Mouse (Mus musculus) testis, postnatal 10 days (tissue): ENCODE measurements around the gene Tmem132a.

Source experiments
- DNase-seq: peaks from one replicate; pipeline ENCODE4 v3.0.0; 2021; ENCODE audit warnings: low spot score

Gene Tmem132a

DNA sequence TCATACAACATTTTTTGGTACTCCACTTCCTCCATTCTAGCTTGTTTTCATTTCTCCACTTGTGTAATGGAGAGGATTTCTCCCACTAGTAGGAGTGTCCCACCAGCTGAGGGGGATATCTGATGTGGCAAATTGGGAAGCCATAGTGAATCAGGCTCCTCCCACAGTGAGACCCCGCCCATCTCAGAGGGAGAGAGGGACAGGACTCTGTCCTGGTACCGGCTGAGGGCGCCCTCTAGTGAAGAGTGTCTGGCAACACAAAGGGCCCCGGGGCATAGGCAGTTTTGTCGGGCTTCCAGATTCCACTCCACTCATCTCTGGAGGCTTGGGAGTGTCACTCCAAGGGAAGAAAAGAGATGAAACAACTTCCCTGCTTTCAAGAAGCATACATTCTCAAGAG, 38.3 kb downstream of the Tmem132a start:
- peak; percentile 89 for DNase-seq

GRCm38 (mm10) chr19:10829436-10830175, 40.1 kb downstream of the Tmem132a start, which contains the start of gene Cd6:
Gene Cd6, minus strand, starts transcription at chr19:10830058.
- no peak for DNase-seq

GRCm38 (mm10) chr19:10828321-10828720, 41.4 kb downstream of the Tmem132a start:
- no peak for DNase-seq

GRCm38 (mm10) chr19:10824061-10824460, 45.7 kb downstream of the Tmem132a start:
- DNase-seq, result no peak

DNA sequence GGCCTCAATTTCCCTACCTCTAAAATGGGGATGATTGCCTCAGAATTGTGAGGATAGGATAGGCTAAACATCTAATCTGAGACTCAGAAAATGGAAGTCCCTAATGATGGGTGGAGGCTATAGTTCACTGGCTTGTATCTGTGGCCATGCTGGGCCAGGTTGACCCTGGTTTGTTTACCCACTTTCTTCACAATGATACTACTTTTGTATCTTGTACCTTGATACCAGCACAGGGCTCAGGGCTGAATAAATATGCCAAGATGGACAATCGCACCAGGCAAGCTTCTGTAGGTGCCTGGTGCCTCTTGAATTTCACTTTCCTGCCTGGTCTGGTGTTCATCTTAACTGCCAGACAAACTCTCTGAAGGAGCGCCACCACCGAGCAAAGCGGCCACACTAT, 47.2 kb downstream of the Tmem132a start:
- DNase-seq, result no peak

- DNase-seq, result no peak
Observed at GRCm38 (mm10) chr19:10821319-10821718, 48.4 kb downstream of the Tmem132a start.

- no peak for DNase-seq
Observed at GRCm38 (mm10) chr19:10818217-10818946, 51.4 kb downstream of the Tmem132a start.

DNA sequence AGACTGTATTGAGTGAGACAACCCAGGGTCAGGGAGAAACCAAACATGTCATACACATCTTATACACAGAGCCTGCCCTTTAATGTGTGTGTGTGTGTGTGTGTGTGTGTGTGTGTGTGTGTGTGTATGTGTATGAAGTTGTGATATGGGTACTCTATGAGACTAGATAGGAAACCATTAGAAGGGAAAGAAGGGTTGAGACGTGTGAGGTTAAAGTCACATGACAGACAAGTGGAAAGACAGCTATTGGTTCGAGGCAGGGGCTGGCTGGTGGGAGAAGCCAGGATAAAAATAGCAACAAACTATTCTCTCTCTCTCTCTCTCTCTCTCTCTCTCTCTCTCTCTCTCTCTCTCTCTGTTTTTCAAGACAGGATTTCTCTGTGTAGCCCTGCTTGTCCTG, 53.3 kb downstream of the Tmem132a start:
- DNase-seq, result no peak

- no peak for DNase-seq
Observed at GRCm38 (mm10) chr19:10815871-10816270, 53.9 kb downstream of the Tmem132a start.

DNA sequence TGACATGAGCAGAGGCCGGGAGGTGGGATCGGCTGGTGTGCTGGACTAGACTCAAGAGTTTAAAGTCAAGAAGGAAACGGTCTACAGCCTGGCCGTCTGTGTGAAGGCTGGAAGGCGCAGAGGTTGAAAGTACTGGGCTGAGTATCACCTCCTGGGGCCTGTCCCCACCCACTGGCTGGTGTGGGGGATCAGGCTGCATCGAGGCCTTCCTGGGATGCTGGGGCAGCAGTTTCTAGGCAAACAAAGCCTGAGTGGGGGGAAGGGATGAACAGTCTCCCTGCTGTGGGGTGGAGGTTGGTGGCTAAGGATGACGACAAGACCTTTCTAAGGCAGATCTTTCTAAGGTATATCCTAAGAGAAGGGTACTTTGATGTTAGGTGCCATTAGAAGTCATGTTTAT, 55.8 kb downstream of the Tmem132a start:
- no peak for DNase-seq

DNA sequence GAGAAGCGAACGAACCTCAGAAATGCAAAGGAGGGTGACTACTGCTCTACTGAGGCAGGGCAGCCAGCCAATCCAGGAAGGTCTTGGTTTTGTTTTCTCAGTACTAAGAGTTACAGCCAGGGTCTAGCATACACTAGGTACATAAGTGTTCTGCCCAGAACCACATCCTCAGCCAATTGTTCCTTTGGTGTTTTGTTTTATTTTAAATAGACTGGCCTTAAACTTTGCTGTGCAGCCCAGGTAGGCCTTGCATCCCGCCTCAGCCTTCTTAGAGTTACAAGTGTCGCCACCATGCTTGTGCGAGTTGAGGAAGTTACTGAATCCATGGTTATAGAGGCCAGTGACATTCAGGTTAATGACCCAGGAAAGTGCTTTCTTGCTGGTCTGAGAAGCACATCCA, 56.7 kb downstream of the Tmem132a start:
- DNase-seq, result no peak

- no peak for DNase-seq
Observed at GRCm38 (mm10) chr19:10811471-10811870, 58.3 kb downstream of the Tmem132a start.

DNA sequence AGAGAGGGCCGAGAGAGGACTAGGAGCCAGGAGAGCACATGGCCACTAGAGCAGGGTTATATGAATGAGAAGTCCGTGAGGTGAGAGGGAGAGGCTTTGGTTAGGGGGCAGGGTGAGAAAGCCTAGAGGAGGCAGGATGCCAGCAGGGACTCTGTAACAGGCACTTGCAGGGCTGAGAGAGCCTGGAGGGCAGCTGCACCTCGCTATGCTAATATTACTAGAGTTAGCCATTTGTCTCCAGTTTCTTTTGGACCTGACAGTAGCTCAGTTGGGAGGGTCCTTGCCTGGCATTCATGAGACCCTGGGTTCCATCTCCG, 59.6 kb downstream of the Tmem132a start:
- DNase-seq, result no peak

DNA sequence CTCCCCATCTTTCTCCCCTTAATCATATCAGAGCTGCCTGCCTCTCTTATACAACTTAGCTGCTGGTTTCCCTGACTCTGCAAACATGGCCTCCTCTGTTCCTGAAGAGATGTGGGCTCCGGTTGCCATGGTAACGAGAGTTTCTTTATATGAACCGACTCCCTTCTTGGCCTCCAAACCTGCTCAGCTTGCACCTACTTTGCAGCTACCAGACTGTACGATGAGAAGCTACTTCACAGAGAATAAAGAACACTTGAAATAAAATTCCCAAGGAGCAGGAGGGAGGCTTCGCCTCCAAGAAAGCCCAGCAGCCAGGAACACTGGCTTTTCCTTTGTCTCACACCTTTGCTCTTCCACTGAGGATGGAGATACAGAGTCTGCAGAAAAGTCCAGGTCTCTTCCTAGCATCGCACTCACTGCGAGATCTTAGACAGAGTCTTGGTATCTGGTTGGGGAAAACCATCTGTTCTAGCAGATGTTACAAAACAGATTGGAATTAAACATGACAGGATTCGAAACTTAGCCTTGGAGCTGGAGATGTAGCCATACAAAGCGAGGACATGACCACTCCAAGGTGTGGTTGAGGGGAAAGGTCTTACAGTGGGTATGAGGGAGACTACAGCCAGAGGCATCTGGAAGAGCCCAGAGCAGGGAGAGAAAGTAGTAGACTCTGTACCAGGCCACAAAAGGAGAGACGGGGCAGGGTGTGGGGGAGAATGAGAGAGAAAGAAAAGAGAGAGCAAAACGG, 60.1 kb downstream of the Tmem132a start:
- DNase-seq, result no peak

DNA sequence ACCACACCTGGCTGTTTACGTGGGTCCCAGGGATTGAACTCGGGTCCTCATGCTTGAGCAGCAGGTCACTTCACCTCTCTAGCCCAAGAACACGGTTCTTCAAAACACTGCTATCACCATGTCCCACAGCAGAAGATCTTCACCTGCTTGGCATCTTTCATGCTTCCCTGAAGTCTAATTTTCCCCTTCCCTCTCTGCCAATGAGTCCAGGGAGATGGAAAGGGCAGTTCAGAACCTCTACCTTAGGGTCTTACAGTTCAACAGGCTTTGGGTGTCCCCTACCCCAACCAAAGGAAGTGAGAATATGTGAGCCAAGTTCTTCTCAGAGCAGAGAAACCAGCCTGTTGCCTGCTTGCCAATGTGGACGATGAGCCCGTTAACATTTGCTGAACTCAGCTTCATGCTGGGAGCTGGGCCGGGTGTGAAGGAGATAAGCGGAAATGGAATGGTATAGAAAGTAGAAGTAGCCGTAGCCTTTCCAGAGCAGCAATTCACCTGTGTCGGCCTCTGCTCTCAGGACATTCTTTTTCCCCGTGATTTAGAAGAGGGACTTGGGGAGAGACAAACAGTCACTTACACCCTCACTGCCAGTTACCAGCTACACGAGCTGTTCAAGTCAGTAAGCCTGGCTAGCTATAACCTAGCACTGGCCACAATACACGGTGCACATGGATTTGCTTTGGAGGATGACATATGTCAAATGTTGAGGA, 61.1 kb downstream of the Tmem132a start:
- no peak for DNase-seq
